Mouse (Mus musculus) naive thymus-derived CD4-positive, alpha-beta T cell, adult 5 months (primary cell): ENCODE measurements around the gene 6030468B19Rik. TPM values are rescaled to one million over a fixed set of nuclear protein-coding genes. Genes with fewer than 3 reads are reported as not detected.

Source experiments
- polyA plus RNA-seq: library from polyadenylated mRNA; unstranded; fragments of 100-300 nt; shearing (Covaris generic); gene quantifications from one replicate; pipeline ENCODE4 v1.2.1, GENCODE M21; 2017

The 6030468B19Rik gene
- polyA plus RNA-seq, result not detected

DNA sequence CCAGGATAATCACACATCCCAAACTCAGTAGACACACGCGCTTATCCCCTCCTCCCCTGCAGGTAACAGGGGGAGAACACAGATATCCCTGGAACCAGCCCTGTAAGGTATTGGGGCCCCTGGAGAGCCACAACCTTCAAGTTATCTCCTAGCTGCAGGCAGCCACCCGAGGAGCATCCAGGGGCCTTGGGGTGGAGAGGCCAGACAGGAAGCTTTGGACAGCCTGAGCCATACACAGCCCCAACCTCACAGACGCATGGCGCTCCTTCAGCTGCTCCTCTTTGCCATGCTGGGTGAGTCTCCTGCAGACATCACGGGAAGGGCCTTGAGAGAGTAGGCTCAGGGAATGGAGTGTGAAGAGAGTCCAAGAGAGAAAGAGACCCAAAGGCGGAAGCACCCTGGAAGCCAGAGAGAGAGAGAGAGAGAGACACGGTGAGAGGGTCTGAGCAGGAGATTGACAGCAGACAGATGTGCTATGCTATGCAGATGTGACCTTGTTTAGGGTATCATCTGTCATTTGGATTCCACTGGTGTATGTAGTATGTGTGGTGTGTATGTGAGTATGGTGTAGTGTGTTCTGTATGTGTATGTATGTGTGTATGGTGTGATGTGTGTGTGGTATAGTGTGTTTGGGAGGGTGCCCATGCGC is at the start of gene 6030468B19Rik:
6030468B19Rik (plus strand) TSS at position 150 of the 649 bp plus-strand sequence.

DNA sequence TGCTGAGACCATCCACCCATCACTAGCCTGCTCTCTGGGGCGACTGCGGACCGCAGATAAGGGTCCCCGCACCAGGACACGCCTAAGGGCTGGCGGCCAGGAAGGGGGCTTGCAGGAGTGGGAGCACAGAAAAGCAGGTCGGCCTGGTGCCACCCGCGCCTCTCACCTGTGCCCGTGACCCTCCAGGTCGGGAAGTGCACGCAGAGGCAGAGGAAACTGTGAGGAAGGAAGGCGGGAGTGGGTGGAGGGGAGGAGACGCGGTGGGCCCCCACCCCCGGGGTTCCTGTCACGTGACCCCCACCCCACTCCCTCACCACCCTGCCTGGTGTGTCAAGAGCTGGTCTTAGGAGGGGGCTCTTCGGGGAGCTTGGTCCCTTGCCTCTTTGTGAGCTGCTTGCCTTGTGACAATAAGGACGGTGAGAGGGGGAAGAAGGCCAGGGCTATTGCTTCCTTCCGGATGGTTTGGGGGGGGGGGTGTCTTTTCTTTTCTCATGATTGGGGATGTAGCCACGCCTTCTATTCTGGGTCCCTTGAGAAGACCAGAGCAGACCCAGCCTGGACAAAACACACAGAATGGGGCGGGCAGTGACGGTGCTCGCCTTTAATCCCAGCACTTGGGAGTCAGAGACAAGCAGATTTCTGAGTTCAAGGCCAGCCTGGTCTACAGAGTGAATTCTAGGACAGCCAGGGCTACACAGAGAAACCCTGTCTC is 15.3 kb upstream of the 6030468B19Rik start, which contains the start of the genes Tmc8 and Tmc6:
Tmc8 (plus strand) TSS at position 84 of the 712 bp plus-strand sequence.
Tmc6 (minus strand) TSS at position 206 of the 712 bp plus-strand sequence.

DNA sequence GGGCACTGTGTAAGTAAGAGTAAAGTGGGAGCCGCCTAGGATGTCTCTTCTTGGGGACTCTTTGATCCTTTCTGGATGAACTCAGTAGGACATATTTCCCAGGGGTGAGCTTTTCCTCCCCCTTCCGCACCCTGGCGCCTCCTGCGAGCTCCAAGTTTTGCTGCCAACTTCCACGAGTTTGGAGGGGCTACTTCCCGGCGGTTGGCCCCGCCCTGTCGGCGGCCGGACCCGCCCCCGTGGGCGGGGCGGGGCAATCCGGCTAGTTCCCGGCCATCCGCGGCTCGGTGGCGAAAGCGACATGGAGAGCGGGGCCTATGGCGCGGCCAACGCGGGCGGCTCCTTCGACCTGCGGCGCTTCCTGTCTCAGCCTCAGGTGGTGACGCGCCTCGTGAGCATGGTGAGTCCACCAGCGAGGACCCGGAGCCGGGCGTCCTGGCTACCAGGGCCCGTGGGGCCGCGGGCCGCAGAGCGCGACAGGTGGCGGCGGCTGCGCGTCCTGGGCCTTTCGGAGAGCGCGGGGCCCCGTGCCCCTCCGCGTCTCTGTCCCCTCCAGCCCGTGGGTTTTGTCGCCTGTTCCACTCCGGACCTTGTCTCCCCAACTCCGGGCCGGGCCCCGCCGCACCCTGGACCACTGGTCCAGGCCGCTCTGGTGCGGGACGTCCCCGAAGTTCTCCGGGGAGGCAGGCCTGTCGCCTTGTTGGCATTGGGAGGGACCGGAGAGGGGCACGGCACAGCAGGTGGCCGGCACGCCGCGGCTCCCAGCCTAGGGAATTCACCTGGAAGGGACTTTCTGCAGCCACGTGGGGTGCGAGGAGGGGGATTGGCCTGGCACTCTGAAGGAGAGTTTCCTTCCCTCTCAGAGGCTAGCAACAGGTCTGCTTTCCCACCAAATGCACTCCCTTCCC is 12.2 kb downstream of the 6030468B19Rik start, which contains the start of the genes Gm20708 and Syngr2:
Gm20708 (plus strand) TSS at position 262 of the 905 bp plus-strand sequence.
Syngr2 (plus strand) TSS at position 262 of the 905 bp plus-strand sequence.

DNA sequence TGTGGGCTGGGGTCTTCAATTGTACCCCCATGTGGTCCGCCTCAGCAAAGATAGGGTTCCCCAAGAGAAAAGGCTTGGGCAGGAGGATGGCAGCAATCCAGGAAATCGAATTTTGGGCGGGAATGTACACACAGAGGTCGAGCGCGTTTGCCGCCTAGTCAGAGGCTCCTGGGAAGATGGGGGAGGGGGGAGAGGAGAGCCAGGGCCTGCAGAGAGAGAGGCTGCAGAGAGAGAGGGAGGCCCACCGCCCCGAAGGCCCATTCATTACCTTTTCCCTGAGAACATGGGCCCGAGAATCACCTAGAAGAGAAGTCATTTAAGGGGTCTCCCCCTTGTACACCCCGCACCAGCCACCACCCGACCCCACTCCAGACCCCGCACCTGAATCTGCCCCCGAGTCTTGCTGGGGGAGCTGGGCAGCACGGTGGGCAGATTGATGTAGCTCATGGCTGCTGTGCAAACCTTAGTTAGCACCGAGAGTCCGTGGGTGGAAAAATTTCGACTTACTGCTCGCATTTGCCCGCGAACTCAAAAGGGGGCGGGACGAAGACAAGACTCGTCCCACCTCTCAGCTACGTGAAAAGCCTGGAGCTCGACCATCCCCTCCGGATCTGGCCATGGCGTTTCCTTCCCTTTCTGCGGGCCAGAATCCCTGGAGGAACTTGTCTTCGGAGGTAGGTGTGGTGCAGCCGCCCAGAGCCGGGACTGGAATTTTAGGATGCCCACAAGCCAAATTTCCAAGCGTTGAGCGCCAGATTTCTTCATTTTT is 28.1 kb downstream of the 6030468B19Rik start, which contains the start of the genes Afmid and Tk1:
Afmid (plus strand) TSS at position 592 of the 769 bp plus-strand sequence.
Tk1 (minus strand) TSS at position 760 of the 769 bp plus-strand sequence.

DNA sequence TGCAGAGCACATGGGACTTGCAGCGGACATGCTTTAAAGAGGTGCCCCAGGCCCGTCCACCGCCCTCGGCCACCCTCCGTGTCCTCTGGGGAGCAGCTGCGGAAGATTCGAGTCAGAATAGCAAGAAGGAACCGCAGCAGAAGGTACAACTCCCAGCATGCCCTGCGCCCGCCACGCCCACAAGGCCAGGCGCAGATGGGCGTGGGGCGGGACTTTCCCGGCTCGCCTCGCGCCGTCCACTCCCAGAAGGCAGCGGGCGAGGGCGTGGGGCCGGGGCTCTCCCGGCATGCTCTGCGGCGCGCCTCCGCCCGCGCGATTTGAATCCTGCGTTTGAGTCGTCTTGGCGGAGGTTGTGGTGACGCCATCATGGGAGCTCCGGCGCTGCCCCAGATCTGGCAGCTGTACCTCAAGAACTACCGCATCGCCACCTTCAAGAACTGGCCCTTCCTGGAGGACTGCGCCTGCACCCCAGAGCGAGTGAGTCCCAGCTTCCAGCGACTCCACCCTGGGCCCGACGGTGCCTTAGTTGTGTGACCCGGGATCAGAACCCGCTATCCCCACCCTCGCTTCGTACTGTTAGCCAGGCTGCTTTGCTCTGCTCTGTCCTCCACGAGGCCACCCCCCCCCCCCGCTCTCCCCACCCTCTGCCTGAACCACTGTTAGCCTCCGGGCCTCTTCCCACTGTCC is 51.7 kb downstream of the 6030468B19Rik start, which contains the start of gene Birc5:
Birc5 (plus strand) TSS at position 267 of the 687 bp plus-strand sequence.

Other genes starting within 250 kb of the 6030468B19Rik start
- gene Tnrc6c, start 143.4 kb upstream of the 6030468B19Rik start, polyA plus RNA-seq, result 26.9 TPM
- gene Tmc8, start 15.6 kb upstream of the 6030468B19Rik start, polyA plus RNA-seq, result 75.5 TPM
- 143 TPM for gene Tmc6, start 15.5 kb upstream of the 6030468B19Rik start, polyA plus RNA-seq
- gene Gm20708, start 12.0 kb downstream of the 6030468B19Rik start, polyA plus RNA-seq, result 1.5 TPM
- gene Syngr2, start 12.0 kb downstream of the 6030468B19Rik start, polyA plus RNA-seq, result 63.8 TPM
- 7.6 TPM for gene Afmid, start 28.3 kb downstream of the 6030468B19Rik start, polyA plus RNA-seq
- 1.4 TPM for gene Tk1, start 28.4 kb downstream of the 6030468B19Rik start, polyA plus RNA-seq
- 0.42 TPM for gene Birc5, start 51.6 kb downstream of the 6030468B19Rik start, polyA plus RNA-seq
- not detected for gene Tmem235, start 63.1 kb downstream of the 6030468B19Rik start, polyA plus RNA-seq
- gene Tha1, start 75.8 kb downstream of the 6030468B19Rik start, polyA plus RNA-seq, result 10.7 TPM
- 183 TPM for gene Socs3, start 172.4 kb downstream of the 6030468B19Rik start, polyA plus RNA-seq
- gene Pgs1, start 188.6 kb downstream of the 6030468B19Rik start, polyA plus RNA-seq, result 43.9 TPM